Mouse (Mus musculus): ENCODE measurements around the gene Glo1. TPM values are rescaled to one million over a fixed set of nuclear protein-coding genes. Genes with fewer than 3 reads are reported as not detected.

The Glo1 gene
- polyA plus RNA-seq, 2 experiments: 98.1 to 280 TPM

GRCm38 (mm10) chr17:30623200-30623599 is 3.5 kb downstream of the Glo1 start:
- no peak overlapping the region for H3K4me3 ChIP-seq (ENCODE audit: insufficient read depth in 1 of 2, low read depth in 2 of 2, low read length in 2 of 2)
- TF ChIP-seq EP300 (IDR thresholded peaks at IDR 0.05; ENCODE audit: low read depth): no peak
- no peak for TF ChIP-seq CTCF (IDR thresholded peaks at IDR 0.05; ENCODE audit: low read depth)
- H3K4me1 ChIP-seq (replicated peaks; ENCODE audit: control insufficient read depth in 2 of 2, insufficient read depth in 2 of 2, low read length in 1 of 2): no peaks in the 10 kb centered on the region

GRCm38 (mm10) chr17:30621450-30621849 is 5.2 kb downstream of the Glo1 start:
- Histone ChIP-seq H3K9ac (replicated peaks) (no peak overlapping the region), H3K36me3 (replicated peaks; ENCODE audit: control insufficient read depth, insufficient read depth, low read depth) (no peaks in the 10 kb centered on the region), H3K4me3 (ENCODE audit: insufficient read depth in 1 of 2, low read depth in 2 of 2, low read length in 2 of 2) (no peak overlapping the region), H3K4me2 (ENCODE audit: low read depth) (no peak overlapping the region), H3K4me1 (replicated peaks; ENCODE audit: control insufficient read depth in 2 of 2, insufficient read depth in 2 of 2, low read length in 1 of 2) (peaks cover 5 to 7% of the 10 kb centered on the region in 2 experiments), H3K27ac (no peak overlapping the region), H3K9me3 (ENCODE audit: control insufficient read depth, low read length) (no peaks in the 10 kb centered on the region), H3K27me3 (ENCODE audit: control insufficient read depth, insufficient read depth, low read length) (no peaks in the 10 kb centered on the region)
- TF ChIP-seq EP300 (IDR thresholded peaks at IDR 0.05; ENCODE audit: low read depth) (no peak), CTCF (IDR thresholded peaks at IDR 0.05; ENCODE audit: low read depth) (no peak)
- ATAC-seq (ENCODE audit: insufficient read depth) (no peak), DNase-seq (ENCODE audit: low read depth in 3 of 3, low spot score in 3 of 3) (no peak)
- 61% methylated on average over 4 of the region's 4 CpGs for WGBS (ENCODE audit: insufficient replicate concordance)

More at GRCm38 (mm10) chr17:30623200-30623599, 3.5 kb downstream of the Glo1 start:
- ATAC-seq (ENCODE audit: insufficient read depth): no peak
- no peak overlapping the region for H3K9ac ChIP-seq (replicated peaks)
- no peaks in the 10 kb centered on the region for H3K9me3 ChIP-seq (ENCODE audit: control insufficient read depth, low read length)
- no peaks in the 10 kb centered on the region for H3K27me3 ChIP-seq (ENCODE audit: control insufficient read depth, insufficient read depth, low read length)
- no peak overlapping the region for H3K27ac ChIP-seq
- no peaks in the 10 kb centered on the region for H3K36me3 ChIP-seq (replicated peaks; ENCODE audit: control insufficient read depth, insufficient read depth, low read depth)
- H3K4me2 ChIP-seq (ENCODE audit: low read depth): no peak overlapping the region
- 55% methylated on average over 3 of the region's 3 CpGs for WGBS (ENCODE audit: insufficient replicate concordance)
- no peak for DNase-seq (ENCODE audit: low read depth in 3 of 3, low spot score in 3 of 3)

GRCm38 (mm10) chr17:30620548-30620947 is 6.1 kb downstream of the Glo1 start:
- 44% methylated on average over 2 of the region's 2 CpGs for WGBS (ENCODE audit: insufficient replicate concordance)

GRCm38 (mm10) chr17:30619153-30619552 is 7.5 kb downstream of the Glo1 start:
- H3K27ac ChIP-seq: no peak overlapping the region

More at GRCm38 (mm10) chr17:30620548-30620947, 6.1 kb downstream of the Glo1 start:
- no peak for ATAC-seq (ENCODE audit: insufficient read depth)
- no peak overlapping the region for H3K4me2 ChIP-seq (ENCODE audit: low read depth)
- no peak for DNase-seq (ENCODE audit: low read depth in 3 of 3, low spot score in 3 of 3)
- H3K9ac ChIP-seq (replicated peaks): no peak overlapping the region
- no peaks in the 10 kb centered on the region for H3K27me3 ChIP-seq (ENCODE audit: control insufficient read depth, insufficient read depth, low read length)
- no peaks in the 10 kb centered on the region for H3K36me3 ChIP-seq (replicated peaks; ENCODE audit: control insufficient read depth, insufficient read depth, low read depth)
- peaks cover 13 to 16% of the 10 kb centered on the region in 2 experiments for H3K4me1 ChIP-seq (replicated peaks; ENCODE audit: control insufficient read depth in 2 of 2, insufficient read depth in 2 of 2, low read length in 1 of 2)
- H3K9me3 ChIP-seq (ENCODE audit: control insufficient read depth, low read length): no peaks in the 10 kb centered on the region
- H3K27ac ChIP-seq: no peak overlapping the region
- H3K4me3 ChIP-seq (ENCODE audit: insufficient read depth in 1 of 2, low read depth in 2 of 2, low read length in 2 of 2): no peak overlapping the region
- TF ChIP-seq CTCF (IDR thresholded peaks at IDR 0.05; ENCODE audit: low read depth) (no peak), EP300 (IDR thresholded peaks at IDR 0.05; ENCODE audit: low read depth) (no peak)

GRCm38 (mm10) chr17:30618136-30618891 is 8.4 kb downstream of the Glo1 start:
- ATAC-seq (ENCODE audit: insufficient read depth): no peak
- H3K27ac ChIP-seq: no peak overlapping the region

More at GRCm38 (mm10) chr17:30619153-30619552, 7.5 kb downstream of the Glo1 start:
- WGBS (ENCODE audit: insufficient replicate concordance): 48% methylated on average over 2 of the region's 2 CpGs
- no peak for ATAC-seq (ENCODE audit: insufficient read depth)
- Histone ChIP-seq H3K9ac (replicated peaks) (no peak overlapping the region), H3K4me3 (ENCODE audit: insufficient read depth in 1 of 2, low read depth in 2 of 2, low read length in 2 of 2) (no peak overlapping the region), H3K4me1 (replicated peaks; ENCODE audit: control insufficient read depth in 2 of 2, insufficient read depth in 2 of 2, low read length in 1 of 2) (peaks cover 25% of the 10 kb centered on the region in 2 experiments), H3K4me2 (ENCODE audit: low read depth) (no peak overlapping the region), H3K36me3 (replicated peaks; ENCODE audit: control insufficient read depth, insufficient read depth, low read depth) (no peaks in the 10 kb centered on the region), H3K27me3 (ENCODE audit: control insufficient read depth, insufficient read depth, low read length) (no peaks in the 10 kb centered on the region), H3K9me3 (ENCODE audit: control insufficient read depth, low read length) (no peaks in the 10 kb centered on the region)
- no peak for TF ChIP-seq CTCF (IDR thresholded peaks at IDR 0.05; ENCODE audit: low read depth)
- TF ChIP-seq EP300 (IDR thresholded peaks at IDR 0.05; ENCODE audit: low read depth): no peak
- no peak for DNase-seq (ENCODE audit: low read depth in 3 of 3, low spot score in 3 of 3)

More at GRCm38 (mm10) chr17:30618136-30618891, 8.4 kb downstream of the Glo1 start:
- TF ChIP-seq CTCF (IDR thresholded peaks at IDR 0.05; ENCODE audit: low read depth) (no peak), EP300 (IDR thresholded peaks at IDR 0.05; ENCODE audit: low read depth) (no peak)
- no peak for DNase-seq (ENCODE audit: low read depth in 3 of 3, low spot score in 3 of 3)
- Histone ChIP-seq H3K4me2 (ENCODE audit: low read depth) (no peak overlapping the region), H3K4me1 (replicated peaks; ENCODE audit: control insufficient read depth in 2 of 2, insufficient read depth in 2 of 2, low read length in 1 of 2) (peaks cover 31% of the 10 kb centered on the region in 2 experiments), H3K9me3 (ENCODE audit: control insufficient read depth, low read length) (no peaks in the 10 kb centered on the region), H3K27me3 (ENCODE audit: control insufficient read depth, insufficient read depth, low read length) (no peaks in the 10 kb centered on the region), H3K4me3 (ENCODE audit: insufficient read depth in 1 of 2, low read depth in 2 of 2, low read length in 2 of 2) (no peak overlapping the region), H3K9ac (replicated peaks) (no peak overlapping the region), H3K36me3 (replicated peaks; ENCODE audit: control insufficient read depth, insufficient read depth, low read depth) (no peaks in the 10 kb centered on the region)
- 74% methylated on average over 3 of the region's 3 CpGs for WGBS (ENCODE audit: insufficient replicate concordance)
